Mouse (Mus musculus): ENCODE data around the gene Phf14. TPM values are rescaled to one million over a fixed set of nuclear protein-coding genes. Genes with fewer than 3 reads are reported as not detected.

The Phf14 gene
- total RNA-seq, 1 experiment, result 22.6 TPM

DNA sequence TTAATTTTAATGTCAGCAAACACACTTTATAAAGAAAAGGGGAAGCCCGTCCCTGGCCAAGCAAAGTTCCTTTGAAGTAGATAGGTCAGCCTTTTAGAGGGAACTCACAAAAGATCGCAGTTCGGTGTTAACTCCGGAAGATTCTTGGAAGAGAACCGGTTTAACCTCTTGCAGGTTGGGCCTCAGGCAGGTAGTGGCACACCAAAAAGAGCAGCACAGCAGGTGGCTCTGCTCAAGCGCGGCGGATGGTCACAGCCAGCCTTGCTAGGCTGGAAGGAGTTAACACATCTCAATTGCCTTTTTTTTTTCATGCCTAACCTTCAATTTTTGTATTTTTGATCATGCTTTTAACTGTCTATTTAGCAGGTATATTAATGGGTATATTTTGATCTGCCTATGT, 200.2 kb downstream of the Phf14 start:
- Histone ChIP-seq H3K36me3 (ENCODE audit: control insufficient read depth, insufficient read depth, low read length, poor library complexity, severe bottlenecking) (no peaks in the 10 kb centered on the region), H3K9ac (ENCODE audit: insufficient read depth, low read depth, low read length, poor library complexity, severe bottlenecking) (no peak overlapping the region), H3K27ac (ENCODE audit: insufficient read depth, low read depth, low read length, poor library complexity, severe bottlenecking) (no peak overlapping the region; the same call in 1 of the 2 replicates), H3K4me3 (ENCODE audit: insufficient read depth in 1 of 2, low read depth in 1 of 2, low read length in 2 of 2, poor library complexity in 1 of 2, severe bottlenecking in 1 of 2) (no peak overlapping the region), H3K4me1 (ENCODE audit: control insufficient read depth in 2 of 2, insufficient read depth in 2 of 2, low read length in 2 of 2, poor library complexity in 1 of 2) (no peaks in the 10 kb centered on the region), H3K9me3 (ENCODE audit: control insufficient read depth, insufficient read depth, low read depth, low read length) (no peaks in the 10 kb centered on the region)
- in situ Hi-C loops (cut with MboI; ENCODE audit: low sequenced_read_pairs in 2 of 2, unreplicated experiment in 2 of 2), result no loop called here
- no peak for DNase-seq (ENCODE audit: low read depth, low spot score)
- TF ChIP-seq CHD2 (IDR thresholded peaks at IDR 0.05; ENCODE audit: low read depth, low read length), result no peak
- no peak for TF ChIP-seq HCFC1 (IDR thresholded peaks at IDR 0.05; ENCODE audit: borderline replicate concordance, insufficient read depth, low read length)
- TF ChIP-seq ZC3H11A (IDR thresholded peaks at IDR 0.05; ENCODE audit: borderline replicate concordance, low read depth, low read length), result no peak

- DNase-seq (ENCODE audit: low read depth, low spot score), result no peak
- Histone ChIP-seq H3K4me3 (ENCODE audit: insufficient read depth in 1 of 2, low read depth in 1 of 2, low read length in 2 of 2, poor library complexity in 1 of 2, severe bottlenecking in 1 of 2) (no peak overlapping the region), H3K4me1 (ENCODE audit: control insufficient read depth in 2 of 2, insufficient read depth in 2 of 2, low read length in 2 of 2, poor library complexity in 1 of 2) (no peaks in the 10 kb centered on the region), H3K9ac (ENCODE audit: insufficient read depth, low read depth, low read length, poor library complexity, severe bottlenecking) (no peak overlapping the region), H3K36me3 (ENCODE audit: control insufficient read depth, insufficient read depth, low read length, poor library complexity, severe bottlenecking) (no peaks in the 10 kb centered on the region), H3K27ac (ENCODE audit: insufficient read depth, low read depth, low read length, poor library complexity, severe bottlenecking) (no peak overlapping the region), H3K9me3 (ENCODE audit: control insufficient read depth, insufficient read depth, low read depth, low read length) (no peaks in the 10 kb centered on the region)
- no peak for TF ChIP-seq HCFC1 (IDR thresholded peaks at IDR 0.05; ENCODE audit: borderline replicate concordance, insufficient read depth, low read length)
- no peak for TF ChIP-seq ZC3H11A (IDR thresholded peaks at IDR 0.05; ENCODE audit: borderline replicate concordance, low read depth, low read length)
- no peak for TF ChIP-seq CHD2 (IDR thresholded peaks at IDR 0.05; ENCODE audit: low read depth, low read length)
- TF ChIP-seq ZNF384 (IDR thresholded peaks at IDR 0.05; ENCODE audit: low read depth, low read length), result no peak
- no peak for TF ChIP-seq MAFK (IDR thresholded peaks at IDR 0.05; ENCODE audit: insufficient read depth, low read depth, low read length)
- in situ Hi-C loops (cut with MboI; ENCODE audit: low sequenced_read_pairs in 2 of 2, unreplicated experiment in 2 of 2), result no loop called here
Measured at GRCm38 (mm10) chr6:12116926-12117818, 209.6 kb downstream of the Phf14 start.

DNA sequence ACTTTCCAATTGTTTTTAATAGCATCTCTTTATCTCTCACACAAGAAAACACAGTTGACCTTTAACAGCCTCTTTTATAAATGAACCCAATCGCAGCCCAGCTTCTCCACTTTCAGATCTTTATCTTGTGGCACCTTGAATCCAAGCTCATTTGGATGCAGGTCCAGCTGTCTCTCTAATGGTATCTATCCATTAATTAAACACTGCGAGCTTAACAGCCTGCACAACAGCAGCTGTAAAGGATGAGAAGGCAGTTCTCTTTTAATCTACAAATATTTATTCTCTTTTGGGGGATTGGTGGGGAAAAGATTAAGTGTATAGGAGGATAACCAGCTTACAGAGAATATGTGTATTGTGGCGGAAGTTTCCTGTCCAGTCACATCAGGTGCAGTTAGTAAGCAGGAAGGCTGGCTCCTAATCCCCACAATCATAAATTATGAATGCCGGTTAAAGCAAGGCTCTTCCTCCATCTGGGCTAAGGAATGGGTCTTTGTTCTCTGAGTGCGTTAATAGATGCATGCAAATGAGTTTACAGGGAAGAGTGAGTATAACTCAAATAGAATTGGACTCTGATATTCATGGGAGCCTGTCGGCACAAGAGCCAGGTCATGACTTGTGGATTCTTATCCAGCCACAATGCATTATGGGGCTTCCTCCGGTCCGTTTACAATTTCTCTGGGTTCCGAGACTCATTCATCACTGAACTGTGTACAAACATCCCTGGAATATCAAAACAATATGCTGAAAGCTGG, 210.4 kb downstream of the Phf14 start:
- Histone ChIP-seq H3K9me3 (ENCODE audit: control insufficient read depth, insufficient read depth, low read depth, low read length) (no peaks in the 10 kb centered on the region), H3K4me1 (ENCODE audit: control insufficient read depth in 2 of 2, insufficient read depth in 2 of 2, low read length in 2 of 2, poor library complexity in 1 of 2) (no peaks in the 10 kb centered on the region), H3K36me3 (ENCODE audit: control insufficient read depth, insufficient read depth, low read length, poor library complexity, severe bottlenecking) (no peaks in the 10 kb centered on the region), H3K9ac (ENCODE audit: insufficient read depth, low read depth, low read length, poor library complexity, severe bottlenecking) (no peak overlapping the region), H3K27ac (ENCODE audit: insufficient read depth, low read depth, low read length, poor library complexity, severe bottlenecking) (no peak overlapping the region), H3K4me3 (ENCODE audit: insufficient read depth in 1 of 2, low read depth in 1 of 2, low read length in 2 of 2, poor library complexity in 1 of 2, severe bottlenecking in 1 of 2) (no peak overlapping the region)
- in situ Hi-C loops (cut with MboI; ENCODE audit: low sequenced_read_pairs in 2 of 2, unreplicated experiment in 2 of 2), result no loop called here
- no peak for DNase-seq (ENCODE audit: low read depth, low spot score)
- TF ChIP-seq CHD2 (IDR thresholded peaks at IDR 0.05; ENCODE audit: low read depth, low read length) (no peak), MAFK (IDR thresholded peaks at IDR 0.05; ENCODE audit: insufficient read depth, low read depth, low read length) (no peak), HCFC1 (IDR thresholded peaks at IDR 0.05; ENCODE audit: borderline replicate concordance, insufficient read depth, low read length) (no peak), ZNF384 (IDR thresholded peaks at IDR 0.05; ENCODE audit: low read depth, low read length) (no peak), ZC3H11A (IDR thresholded peaks at IDR 0.05; ENCODE audit: borderline replicate concordance, low read depth, low read length) (no peak)

DNA sequence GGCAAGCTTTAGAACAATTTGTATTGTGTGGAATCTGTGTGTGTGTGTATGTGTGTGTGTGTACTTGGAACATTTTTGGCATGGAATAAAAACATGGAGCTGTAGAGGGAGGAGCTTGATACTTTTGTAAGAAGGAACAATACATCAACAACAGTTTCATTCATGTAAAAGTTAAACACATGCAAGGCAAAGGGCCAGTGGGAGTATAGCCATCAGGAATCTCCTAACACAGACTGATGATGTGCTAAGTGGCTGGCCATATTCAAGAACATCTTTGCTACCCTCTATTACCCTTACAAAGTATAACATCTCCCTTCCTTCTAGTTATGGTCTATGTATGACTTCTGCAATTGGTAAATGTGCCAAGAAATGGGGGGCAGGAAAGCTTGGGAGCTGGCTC, 215.2 kb downstream of the Phf14 start:
- Histone ChIP-seq H3K9ac (ENCODE audit: insufficient read depth, low read depth, low read length, poor library complexity, severe bottlenecking) (no peak overlapping the region), H3K4me3 (ENCODE audit: insufficient read depth in 1 of 2, low read depth in 1 of 2, low read length in 2 of 2, poor library complexity in 1 of 2, severe bottlenecking in 1 of 2) (no peak overlapping the region), H3K36me3 (ENCODE audit: control insufficient read depth, insufficient read depth, low read length, poor library complexity, severe bottlenecking) (no peaks in the 10 kb centered on the region), H3K9me3 (ENCODE audit: control insufficient read depth, insufficient read depth, low read depth, low read length) (no peaks in the 10 kb centered on the region), H3K4me1 (ENCODE audit: control insufficient read depth in 2 of 2, insufficient read depth in 2 of 2, low read length in 2 of 2, poor library complexity in 1 of 2) (peaks cover 2 to 9% of the 10 kb centered on the region in 2 experiments; a peak in 1 of 4 replicates), H3K27ac (ENCODE audit: insufficient read depth, low read depth, low read length, poor library complexity, severe bottlenecking) (no peak overlapping the region)
- TF ChIP-seq HCFC1 (IDR thresholded peaks at IDR 0.05; ENCODE audit: borderline replicate concordance, insufficient read depth, low read length), result no peak
- TF ChIP-seq MAFK (IDR thresholded peaks at IDR 0.05; ENCODE audit: insufficient read depth, low read depth, low read length), result no peak
- TF ChIP-seq ZC3H11A (IDR thresholded peaks at IDR 0.05; ENCODE audit: borderline replicate concordance, low read depth, low read length), result no peak
- no peak for TF ChIP-seq CHD2 (IDR thresholded peaks at IDR 0.05; ENCODE audit: low read depth, low read length)
- no peak for TF ChIP-seq ZNF384 (IDR thresholded peaks at IDR 0.05; ENCODE audit: low read depth, low read length)
- in situ Hi-C loops (cut with MboI; ENCODE audit: low sequenced_read_pairs in 2 of 2, unreplicated experiment in 2 of 2), result no loop called here
- no peak for DNase-seq (ENCODE audit: low read depth, low spot score)
